Mouse (Mus musculus) MEL (cell line): Measurements from ENCODE around the gene C1rl. TPM values are rescaled to one million over a fixed set of nuclear protein-coding genes. Genes with fewer than 3 reads are reported as not detected.

Experiments used
- DNase-seq: peaks from one replicate; pipeline ENCODE4 v3.0.0; 2011; ENCODE audit warnings: low read depth, low spot score
- H3K27ac ChIP-seq: 2 replicates; pipeline ENCODE4 v1.5.1; 2012; ENCODE audit warnings: low read depth, mild to moderate bottlenecking, control low read depth, low read length, moderate library complexity; ENCODE audit not compliant: control insufficient read depth
- H3K27me3 ChIP-seq, 2 experiments: fragments of 150-350 bp in 1 of 2; sonication (generic) in 1 of 2; 2 replicates each; pipeline ENCODE4 v1.6.1; 2012; ENCODE audit warnings: low read length in 2 of 2, mild to moderate bottlenecking in 2 of 2, improper control_type of control experiment in 1 of 2, moderate library complexity in 1 of 2; ENCODE audit not compliant: insufficient read depth in 2 of 2, control insufficient read depth in 1 of 2
- H3K36me3 ChIP-seq, 2 experiments: 2 replicates each; pipeline ENCODE4 v1.6.1; 2012 to 2014; ENCODE audit warnings: low read length in 2 of 2, improper control_type of control experiment in 1 of 2, inconsistent platforms in 1 of 2, mild to moderate bottlenecking in 1 of 2; ENCODE audit not compliant: insufficient read depth in 2 of 2, control insufficient read depth in 1 of 2
- H3K4me1 ChIP-seq, 2 experiments: fragments of 150-350 bp in 1 of 2; sonication (generic) in 1 of 2; 2 replicates each; pipeline ENCODE4 v1.6.1; 2012; ENCODE audit warnings: low read length in 2 of 2, improper control_type of control experiment in 1 of 2, mild to moderate bottlenecking in 1 of 2; ENCODE audit not compliant: insufficient read depth in 2 of 2, control insufficient read depth in 1 of 2
- H3K4me3 ChIP-seq, 2 experiments: fragments of 150-350 bp in 1 of 2; sonication (generic) in 1 of 2; 2 replicates each; pipeline ENCODE4 v1.5.1; 2012; ENCODE audit warnings: low read depth in 2 of 2, low read length in 2 of 2, mild to moderate bottlenecking in 2 of 2, moderate library complexity in 2 of 2, control low read depth in 1 of 2, improper control_type of control experiment in 1 of 2; ENCODE audit not compliant: control insufficient read depth in 1 of 2, insufficient read depth in 1 of 2
- H3K79me2 ChIP-seq: 2 replicates; pipeline ENCODE4 v1.6.1; 2012; ENCODE audit warnings: mild to moderate bottlenecking, low read length, moderate library complexity; ENCODE audit not compliant: control insufficient read depth, poor library complexity, insufficient read depth
- H3K9ac ChIP-seq: 2 replicates; pipeline ENCODE4 v1.6.1; 2012; ENCODE audit warnings: low read depth, mild to moderate bottlenecking, control low read depth, low read length, moderate library complexity; ENCODE audit not compliant: control insufficient read depth, poor library complexity, severe bottlenecking
- H3K9me3 ChIP-seq: fragments of 150-350 bp; sonication (generic); replicated peaks from 2 replicates; pipeline ENCODE4 v1.6.1; 2012; ENCODE audit warnings: mild to moderate bottlenecking, low read length, improper control_type of control experiment, moderate library complexity; ENCODE audit not compliant: insufficient read depth
- CTCF ChIP-seq, 3 experiments: IDR thresholded peaks in 2 of 3; conservative IDR thresholded peaks in 1 of 3; 2 replicates each; pipeline ENCODE4 v1.5.1; 2011 to 2012; ENCODE audit warnings: low read length in 3 of 3, low read depth in 2 of 3, mild to moderate bottlenecking in 2 of 3, improper control_type of control experiment in 1 of 3, inconsistent platforms in 1 of 3, mixed read lengths in 1 of 3, moderate library complexity in 1 of 3; ENCODE audit not compliant: control insufficient read depth in 1 of 3, insufficient read depth in 1 of 3, poor library complexity in 1 of 3, severe bottlenecking in 1 of 3
- ETS1 ChIP-seq: IDR thresholded peaks from 2 replicates; pipeline ENCODE4 v1.6.1; 2012; ENCODE audit warnings: low read depth, mild to moderate bottlenecking, inconsistent platforms, low read length, improper control_type of control experiment, moderate library complexity
- GABPA ChIP-seq: IDR thresholded peaks from 2 replicates; pipeline ENCODE4 v1.6.1; 2012; ENCODE audit warnings: low read depth, mild to moderate bottlenecking, inconsistent platforms, low read length, improper control_type of control experiment, moderate library complexity
- KAT2A ChIP-seq: conservative IDR thresholded peaks from 2 replicates; pipeline ENCODE4 v1.6.1; 2012; ENCODE audit warnings: low read depth, low read length, improper control_type of control experiment, inconsistent platforms
- MAFK ChIP-seq: IDR thresholded peaks from 2 replicates; pipeline ENCODE4 v1.6.1; 2011; ENCODE audit warnings: low read depth, mild to moderate bottlenecking, low read length, improper control_type of control experiment, borderline replicate concordance
- MEF2A ChIP-seq: IDR thresholded peaks from 2 replicates; pipeline ENCODE4 v1.6.1; 2014; ENCODE audit warnings: low read depth, mild to moderate bottlenecking, inconsistent platforms, low read length, improper control_type of control experiment; ENCODE audit not compliant: poor library complexity, insufficient replicate concordance, severe bottlenecking; ENCODE audit errors: extremely low read depth
- NRF1 ChIP-seq: IDR thresholded peaks from 2 replicates; pipeline ENCODE4 v1.6.1; 2014; ENCODE audit warnings: low read depth, mild to moderate bottlenecking, inconsistent platforms, low read length, improper control_type of control experiment, moderate library complexity; ENCODE audit not compliant: poor library complexity, insufficient read depth, severe bottlenecking
- POLR2A ChIP-seq, 2 experiments: IDR thresholded peaks; 2 replicates each; pipeline ENCODE4 v1.6.1; 2011 to 2012; ENCODE audit warnings: low read length in 2 of 2, mild to moderate bottlenecking in 2 of 2, control low read depth in 1 of 2, improper control_type of control experiment in 1 of 2, low read depth in 1 of 2, moderate library complexity in 1 of 2; ENCODE audit not compliant: control insufficient read depth in 1 of 2, insufficient read depth in 1 of 2, poor library complexity in 1 of 2
- POLR2AphosphoS2 ChIP-seq: IDR thresholded peaks from 2 replicates; pipeline ENCODE4 v1.6.1; 2011; ENCODE audit warnings: low read length, improper control_type of control experiment
- POLR2AphosphoS5 ChIP-seq: IDR thresholded peaks from 2 replicates; pipeline ENCODE4 v1.6.1; 2012; ENCODE audit warnings: low read depth, borderline replicate concordance, mild to moderate bottlenecking, inconsistent platforms, low read length, moderate library complexity, mixed read lengths
- RAD21 ChIP-seq: IDR thresholded peaks from 2 replicates; pipeline ENCODE4 v1.6.1; 2011; ENCODE audit warnings: mild to moderate bottlenecking, low read depth, low read length, improper control_type of control experiment
- RCOR1 ChIP-seq: IDR thresholded peaks from 2 replicates; pipeline ENCODE4 v1.6.1; 2012; ENCODE audit warnings: low read depth, mild to moderate bottlenecking, inconsistent platforms, low read length, improper control_type of control experiment
- SIN3A ChIP-seq: IDR thresholded peaks from 2 replicates; pipeline ENCODE4 v1.6.1; 2012; ENCODE audit warnings: low read length, improper control_type of control experiment, inconsistent platforms
- ZKSCAN1 ChIP-seq: IDR thresholded peaks from 2 replicates; pipeline ENCODE4 v1.6.1; 2012; ENCODE audit warnings: low read depth, mild to moderate bottlenecking, inconsistent platforms, low read length, improper control_type of control experiment, moderate library complexity
- ZMIZ1 ChIP-seq: IDR thresholded peaks from 2 replicates; pipeline ENCODE4 v1.6.1; 2012; ENCODE audit warnings: low read depth, mild to moderate bottlenecking, inconsistent platforms, low read length, improper control_type of control experiment, moderate library complexity
- ZNF384 ChIP-seq: IDR thresholded peaks from 2 replicates; pipeline ENCODE4 v1.6.1; 2012; ENCODE audit warnings: low read depth, mild to moderate bottlenecking, inconsistent platforms, low read length, improper control_type of control experiment
- polyA plus RNA-seq, 2 experiments: library from polyadenylated mRNA; stranded (reverse) in 1 of 2; unstranded in 1 of 2; fragments of >175 nt in 1 of 2; fragments of >200 nt in 1 of 2; gene quantifications; 2 replicates each; pipeline versions ENCODE4 v1.2.1 to v1.2.4; 2012; ENCODE audit warnings: low replicate concordance in 2 of 2, low read depth in 1 of 2; ENCODE audit not compliant: insufficient read length in 2 of 2, insufficient read depth in 1 of 2, missing spikeins in 1 of 2
- total RNA-seq: library from RNA; depleted of rRNA; stranded (reverse); fragments of 300-350 nt; gene quantifications from 2 replicates; pipeline ENCODE4 v1.2.3, GENCODE M21; 2012

The C1rl gene
- total and polyA plus RNA-seq, 3 experiments: 1.2 to 2.6 TPM; not detected in 1

GRCm38 (mm10) chr6:124448186-124448852, 44.6 kb upstream of the C1rl start (continued):
- no peak for TF ChIP-seq GABPA
- no peak for TF ChIP-seq ZMIZ1
- TF ChIP-seq POLR2AphosphoS5: no peak
- TF ChIP-seq KAT2A: no peak
- no peak for TF ChIP-seq RCOR1
- TF ChIP-seq ZNF384: no peak
- TF ChIP-seq NRF1: no peak
- peak; percentile 7 for TF ChIP-seq RAD21
- TF ChIP-seq CTCF (IDR thresholded peaks at IDR 0.05 in 2 of 3, conservative IDR thresholded peaks at IDR 0.05 in 1 of 3; ENCODE audit: control insufficient read depth in 1 of 3, insufficient read depth in 1 of 3, low read depth in 2 of 3, low read length in 3 of 3, poor library complexity in 1 of 3, severe bottlenecking in 1 of 3): peak; percentile 62 to 69 (median 63)
- no peak for TF ChIP-seq ETS1
- TF ChIP-seq SIN3A: no peak
- TF ChIP-seq MEF2A: no peak
- no peak for TF ChIP-seq ZKSCAN1
- no peak for TF ChIP-seq MAFK
- TF ChIP-seq POLR2AphosphoS2: no peak

GRCm38 (mm10) chr6:124448959-124449667, 43.8 kb upstream of the C1rl start:
- Histone ChIP-seq H3K36me3 (peaks cover 0 to 6% of the 10 kb centered on the region in 2 experiments; a peak in 3 of 4 replicates), H3K4me3 (no peak overlapping the region)

More at GRCm38 (mm10) chr6:124448959-124449667, 43.8 kb upstream of the C1rl start:
- Histone ChIP-seq H3K9ac (no peak overlapping the region), H3K27ac (no peak overlapping the region), H3K9me3 (no peaks in the 10 kb centered on the region), H3K27me3 (no peaks in the 10 kb centered on the region), H3K79me2 (no peaks in the 10 kb centered on the region)
- no peak for DNase-seq
- no peak for TF ChIP-seq POLR2AphosphoS2
- TF ChIP-seq SIN3A: no peak
- no peak for TF ChIP-seq POLR2A (IDR thresholded peaks at IDR 0.05; ENCODE audit: control insufficient read depth in 1 of 2, insufficient read depth in 1 of 2, low read depth in 1 of 2, low read length in 2 of 2, poor library complexity in 1 of 2)
- no peak for TF ChIP-seq RAD21
- TF ChIP-seq, all 39 proteins: peak for 0
- peaks cover 0 to 10% of the 10 kb centered on the region in 2 experiments; a peak in 2 of 4 replicates for H3K4me1 ChIP-seq
